Mouse (Mus musculus) left cerebral cortex, adult 8-10 months (tissue): ENCODE measurements around the gene Creg1. TPM values are rescaled to one million over a fixed set of nuclear protein-coding genes. Genes with fewer than 3 reads are reported as not detected.

Source experiments
- total RNA-seq, 4 experiments: library from RNA; stranded (reverse); gene quantifications; 2 replicates each; pipeline ENCODE4 v1.2.4; 2022

The Creg1 gene
- total RNA-seq, 4 experiments from 2014 or later: 32.5 to 44.4 (median 38.7) TPM

Other genes starting within 250 kb of the Creg1 start
- gene Mpzl1, start 129.2 kb upstream of the Creg1 start, total RNA-seq: 10 to 100 TPM; 25.9 to 34.9 (median 28.8) TPM
- gene Rcsd1, start 54.0 kb upstream of the Creg1 start, total RNA-seq: 1 to 10 TPM; 5.5 to 8.2 (median 7.3) TPM
- not detected for gene Cd247, start 24.9 kb downstream of the Creg1 start, total RNA-seq
- 10 to 100 TPM; 16.4 to 23.9 (median 19.0) TPM for gene Pou2f1, start 238.9 kb downstream of the Creg1 start, total RNA-seq